Mouse (Mus musculus) right cerebral cortex, postnatal 25 days (tissue): ENCODE measurements at regions not wholly inside any gene's neighbourhood (a gene's known extent, or its start where the extent isn't known, plus 50 kb on each side); places are given as distances from the start of the nearest gene placed in this dataset.

Experiments
- DNase-seq: peaks from one replicate; pipeline ENCODE4 v3.0.0; 2022

GRCm38 (mm10) chr7:75923951-75924467 is 75.9 kb downstream of the Klhl25 start:
- no peak for DNase-seq

DNA sequence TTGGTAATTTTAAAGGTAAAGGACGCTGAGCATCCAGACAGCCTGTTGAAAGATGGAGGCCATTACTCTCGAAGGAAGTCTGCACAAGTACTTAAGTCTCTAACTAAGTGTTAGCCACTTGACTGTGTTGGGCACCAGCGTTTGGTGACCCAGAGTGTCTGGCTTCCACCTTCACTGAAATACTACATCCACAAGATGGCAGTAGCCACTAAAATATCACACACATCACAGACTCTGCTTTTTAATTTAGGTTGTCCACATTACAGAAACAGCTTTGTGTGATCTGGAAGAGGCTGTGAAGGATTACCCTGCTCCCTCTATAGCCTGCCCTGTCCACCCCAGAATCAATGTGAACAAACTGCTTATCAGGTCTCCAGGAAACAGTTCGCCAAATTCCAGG is 79.4 kb downstream of the Klhl25 start:
- no peak for DNase-seq

- no peak for DNase-seq
Measured at GRCm38 (mm10) chr7:75943844-75944243, 95.7 kb downstream of the Klhl25 start.

- DNase-seq: no peak
Measured at GRCm38 (mm10) chr7:75955671-75956070, 107.6 kb downstream of the Klhl25 start.

DNA sequence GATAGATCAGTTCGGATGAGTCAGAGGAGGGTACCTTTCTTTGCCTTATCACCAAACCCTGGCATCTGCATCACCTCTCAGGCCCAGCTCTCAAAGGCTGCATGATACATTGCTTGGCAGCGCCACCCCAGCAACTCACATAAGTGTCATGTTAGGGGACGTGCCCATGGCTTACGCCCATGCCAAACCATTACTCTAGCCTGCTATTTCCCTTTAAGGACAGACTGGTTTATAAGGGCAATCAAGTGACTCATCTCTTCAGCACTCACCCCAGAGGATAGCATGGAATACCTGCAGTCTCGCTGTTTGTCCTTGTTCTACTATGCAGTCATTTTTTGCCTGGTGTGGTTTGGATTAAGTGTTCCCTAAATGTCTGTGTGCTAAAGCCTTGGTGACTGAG is 109.3 kb downstream of the Klhl25 start:
- DNase-seq: no peak

DNA sequence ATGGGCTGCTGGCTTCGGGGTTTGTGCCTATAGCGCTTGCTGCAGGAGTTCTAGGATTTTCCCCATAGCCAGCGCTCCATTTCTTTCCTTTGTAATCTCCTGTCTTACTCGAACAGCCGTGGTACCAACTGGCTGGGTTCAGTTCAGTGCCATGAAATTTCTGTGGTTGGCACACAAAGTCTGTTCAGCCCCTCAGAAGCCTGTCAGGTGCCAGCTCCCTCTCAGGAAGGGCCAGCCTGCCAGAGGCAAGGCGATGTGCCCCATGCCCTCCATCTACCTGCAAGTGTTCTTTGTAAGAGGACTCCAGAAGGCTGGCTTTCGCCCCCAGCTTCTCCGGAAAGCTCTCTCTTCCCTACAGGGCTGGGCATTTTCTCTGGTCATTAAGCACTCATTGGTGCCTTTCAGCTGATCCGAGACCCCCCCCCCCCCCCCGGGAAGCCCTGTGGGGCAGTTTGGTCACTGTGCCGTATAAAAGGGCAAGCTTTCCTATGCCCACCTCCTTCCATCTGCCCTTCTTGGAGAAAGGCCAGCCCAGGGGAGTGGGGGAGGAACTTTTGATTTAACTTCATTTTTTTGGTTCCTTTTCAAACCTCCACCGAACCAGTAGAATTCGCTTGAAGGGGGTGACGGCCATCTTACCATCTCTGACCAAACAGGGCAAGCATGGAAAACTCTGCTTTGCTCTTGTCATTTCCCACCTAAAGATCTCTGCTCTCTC is 112.0 kb downstream of the Klhl25 start:
- no peak for DNase-seq

GRCm38 (mm10) chr7:75968177-75968576 is 120.1 kb downstream of the Klhl25 start:
- no peak for DNase-seq

DNA sequence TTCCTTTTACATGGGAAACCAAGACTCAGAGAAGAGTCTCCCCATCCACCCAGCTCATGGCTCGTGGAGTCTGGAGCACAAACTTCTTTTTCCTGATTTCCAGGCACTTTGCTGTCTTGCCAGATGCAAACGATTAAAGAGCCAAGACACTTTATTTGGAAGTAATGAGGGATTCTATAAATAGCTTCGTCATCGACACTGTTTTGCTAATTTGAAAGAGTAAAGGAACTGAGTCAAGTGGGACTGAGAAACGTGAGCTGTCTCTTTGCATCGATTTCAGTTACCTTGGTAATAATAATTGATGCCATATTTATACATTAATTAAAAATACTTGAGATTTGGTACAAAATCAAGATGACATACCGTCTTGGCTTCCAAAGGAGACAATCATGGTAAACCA is 122.8 kb downstream of the Klhl25 start:
- no peak for DNase-seq

DNA sequence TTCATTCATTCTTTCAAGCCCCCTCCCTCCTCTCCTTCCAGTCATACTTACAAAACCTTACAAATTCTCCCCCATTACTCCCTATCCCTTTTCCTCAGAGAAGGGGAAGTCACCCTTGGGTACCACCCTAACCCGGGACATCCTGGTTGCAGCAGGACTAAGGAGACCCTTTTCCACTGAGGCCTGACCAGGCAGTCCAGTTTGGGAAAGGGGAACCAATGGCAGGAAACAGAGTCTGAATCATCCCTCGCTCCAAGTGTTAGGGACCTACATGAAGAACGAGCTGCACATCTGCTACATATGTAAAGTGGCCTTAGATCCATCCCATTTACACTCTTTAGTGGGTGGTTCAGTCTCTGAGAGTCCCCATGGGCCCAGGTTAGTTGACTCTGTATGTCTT is 123.6 kb downstream of the Klhl25 start:
- no peak for DNase-seq

DNA sequence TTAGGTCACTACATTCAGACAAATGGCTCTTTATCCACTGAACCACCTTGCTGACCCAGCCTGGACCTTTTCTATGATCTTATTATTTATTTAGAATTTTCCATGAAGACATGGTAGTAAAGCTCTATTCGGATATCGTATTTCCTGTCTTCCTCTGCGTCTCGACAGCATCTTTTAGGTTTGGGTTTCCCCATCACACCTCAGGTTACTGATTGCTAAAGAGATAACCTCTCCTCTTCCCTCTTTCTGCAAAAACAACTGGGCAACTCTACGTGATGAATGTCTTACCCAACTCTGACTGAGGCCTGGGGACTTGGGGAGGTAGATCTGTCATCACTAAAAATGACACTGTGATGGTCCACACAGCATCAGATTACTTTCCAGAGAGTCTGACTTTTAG is 133.4 kb downstream of the Klhl25 start:
- no peak for DNase-seq

GRCm38 (mm10) chr7:75983029-75983808 is 135.1 kb downstream of the Klhl25 start:
- DNase-seq: peak; percentile 57

- DNase-seq: no peak
Measured at GRCm38 (mm10) chr7:75983809-75984171, 135.7 kb downstream of the Klhl25 start.

DNA sequence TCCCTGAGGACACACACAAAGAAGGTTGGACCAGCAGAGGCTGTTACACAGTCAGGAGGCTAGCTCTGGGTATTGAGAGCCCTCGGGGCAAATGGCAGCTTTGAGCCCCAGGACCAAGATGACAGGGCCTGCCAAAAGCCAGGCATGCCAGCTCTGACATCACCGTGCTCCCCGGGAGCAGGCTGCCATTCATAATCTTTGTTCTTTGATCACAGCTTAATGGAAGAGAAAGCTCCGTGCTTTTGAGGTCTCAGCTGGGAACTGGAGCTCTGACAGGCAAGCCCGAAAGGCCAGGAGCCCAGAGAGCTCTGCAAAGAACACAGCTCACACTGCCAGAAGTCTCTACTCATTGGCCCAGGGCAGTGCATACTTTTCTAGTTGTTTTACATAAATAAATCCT is 150.7 kb downstream of the Klhl25 start:
- peak; percentile 7 for DNase-seq

GRCm38 (mm10) chr7:75999324-75999907 is 151.3 kb downstream of the Klhl25 start:
- DNase-seq: no peak

DNA sequence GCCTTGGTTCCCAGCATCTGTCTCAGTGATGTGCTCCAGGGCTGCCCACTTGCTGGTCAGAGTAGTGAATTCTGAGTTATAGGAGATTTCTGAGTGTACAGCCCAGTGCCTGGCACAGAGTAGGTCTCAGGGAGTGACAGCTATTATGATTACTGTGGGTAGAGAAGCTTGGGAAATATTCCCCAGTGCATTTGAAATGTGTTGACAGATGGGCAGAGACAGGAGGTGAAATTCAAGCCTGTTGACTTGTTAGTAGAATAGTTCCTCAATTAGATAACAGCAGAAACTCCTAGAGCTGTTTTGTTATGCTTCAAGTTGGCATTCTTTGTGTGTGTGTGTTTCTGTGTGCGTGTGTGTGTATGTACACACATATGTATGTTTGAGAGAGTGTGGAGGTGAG is 152.9 kb downstream of the Klhl25 start:
- DNase-seq: no peak

DNA sequence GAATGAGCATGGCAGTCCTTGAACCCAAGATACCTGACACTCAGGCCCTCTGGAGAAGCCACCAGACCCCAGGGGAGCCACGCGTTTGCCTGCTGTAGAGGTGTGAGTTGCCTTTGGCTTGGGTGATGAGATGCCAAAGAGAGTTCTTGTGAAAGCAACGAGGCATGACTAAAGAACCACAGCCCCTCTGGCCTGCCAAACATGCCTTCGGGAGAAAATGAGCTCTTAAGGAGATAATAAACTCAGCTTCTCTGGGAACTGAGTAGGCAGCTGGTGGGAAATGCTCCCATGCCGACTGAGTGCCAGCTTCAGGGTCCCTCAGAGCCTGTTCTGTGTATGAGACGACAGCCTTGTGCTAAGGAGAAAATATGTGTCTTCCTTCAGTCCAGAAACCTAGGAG is 160.1 kb downstream of the Klhl25 start:
- DNase-seq: no peak

- DNase-seq: no peak
Measured at GRCm38 (mm10) chr7:76047743-76048142, 181.9 kb upstream of the Agbl1 start.

GRCm38 (mm10) chr7:76049342-76049741 is 180.3 kb upstream of the Agbl1 start:
- DNase-seq: no peak

GRCm38 (mm10) chr7:76053843-76054242 is 175.8 kb upstream of the Agbl1 start:
- no peak for DNase-seq

DNA sequence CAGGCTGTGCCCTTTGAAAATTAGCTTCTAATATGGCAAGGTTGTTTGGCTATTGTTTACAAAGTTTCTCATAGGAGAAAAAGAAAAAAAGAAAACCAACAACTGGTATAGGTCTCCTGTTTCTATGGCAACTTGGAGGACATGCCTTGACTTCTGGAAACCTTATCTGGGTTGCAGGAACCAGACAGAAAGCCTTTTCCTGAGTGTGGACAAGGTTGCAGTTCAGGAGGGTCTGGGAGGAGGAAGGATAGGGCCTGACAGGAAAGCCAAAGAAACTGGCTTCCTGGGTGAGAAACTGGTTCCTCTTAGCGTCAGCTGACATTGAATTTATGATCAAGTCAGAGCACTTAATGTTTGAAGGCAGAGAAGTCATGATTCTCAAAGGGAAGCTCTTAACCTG is 130.5 kb upstream of the Agbl1 start:
- DNase-seq: no peak

GRCm38 (mm10) chr7:76121242-76121844 is 108.3 kb upstream of the Agbl1 start:
- DNase-seq: no peak

GRCm38 (mm10) chr7:76127641-76128111 is 102.0 kb upstream of the Agbl1 start:
- DNase-seq: peak; percentile 72

DNA sequence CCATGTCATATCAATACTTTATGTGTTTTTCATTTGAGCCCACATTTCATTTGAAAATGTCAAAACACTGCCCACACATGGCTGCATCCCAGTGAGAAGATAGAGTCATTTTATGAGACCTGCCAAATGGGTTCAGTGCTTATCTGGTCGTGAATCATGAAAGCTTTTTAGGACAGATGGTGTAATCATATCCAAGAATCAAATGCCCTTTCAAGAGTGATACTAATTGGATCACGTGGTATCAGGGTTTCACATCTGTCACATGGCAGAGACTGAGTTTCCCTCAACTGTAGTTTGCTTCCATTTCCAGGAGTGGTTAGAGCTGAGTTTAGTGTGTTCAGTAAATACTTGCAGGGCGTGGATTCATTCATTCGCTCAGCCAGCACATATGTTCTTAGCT is 87.2 kb upstream of the Agbl1 start:
- DNase-seq: no peak
